Mouse (Mus musculus): Measurements from ENCODE around the gene Unc50. TPM values are rescaled to one million over a fixed set of nuclear protein-coding genes. Genes with fewer than 3 reads are reported as not detected.

Unc50 gene
- polyA plus RNA-seq, 1 experiment = 22.8 TPM

- Histone ChIP-seq H3K4me1 (ENCODE audit: control insufficient read depth, insufficient read depth, low read length) (no peaks in the 10 kb centered on the region), H3K27ac (ENCODE audit: control insufficient read depth, insufficient read depth, low read depth, low read length, poor library complexity) (no peak overlapping the region), H3K4me3 (replicated peaks; ENCODE audit: control insufficient read depth, low read depth, low read length) (no peak overlapping the region)
- 73% methylated on average over 7 of the region's 7 CpGs for WGBS
- TF ChIP-seq CTCF (IDR thresholded peaks at IDR 0.05; ENCODE audit: control insufficient read depth, insufficient read depth, low read length) = no peak
- TF ChIP-seq POLR2A (IDR thresholded peaks at IDR 0.05; ENCODE audit: borderline replicate concordance, control insufficient read depth, low read depth, low read length) = no peak
These were observed 27.6 kb downstream of the Unc50 start for GRCm38 (mm10) chr1:37457546-37457945.

- TF ChIP-seq POLR2A (IDR thresholded peaks at IDR 0.05; ENCODE audit: borderline replicate concordance, control insufficient read depth, low read depth, low read length) = no peak
- no peak for TF ChIP-seq CTCF (IDR thresholded peaks at IDR 0.05; ENCODE audit: control insufficient read depth, insufficient read depth, low read length)
- peaks cover 1% of the 10 kb centered on the region for H3K4me1 ChIP-seq (ENCODE audit: control insufficient read depth, insufficient read depth, low read length)
- WGBS = 83% methylated on average over 10 of the region's 10 CpGs
These were observed 35.0 kb downstream of the Unc50 start for GRCm38 (mm10) chr1:37464878-37465452.

GRCm38 (mm10) chr1:37466322-37466995 lies 36.5 kb downstream of the Unc50 start:
- Histone ChIP-seq H3K4me3 (replicated peaks; ENCODE audit: control insufficient read depth, low read depth, low read length) (no peak overlapping the region), H3K27ac (ENCODE audit: control insufficient read depth, insufficient read depth, low read depth, low read length, poor library complexity) (no peak overlapping the region), H3K4me1 (ENCODE audit: control insufficient read depth, insufficient read depth, low read length) (peaks cover 3% of the 10 kb centered on the region)
- 53% methylated on average over 3 of the region's 3 CpGs for WGBS
- TF ChIP-seq POLR2A (IDR thresholded peaks at IDR 0.05; ENCODE audit: borderline replicate concordance, control insufficient read depth, low read depth, low read length) (no peak), CTCF (IDR thresholded peaks at IDR 0.05; ENCODE audit: control insufficient read depth, insufficient read depth, low read length) (no peak)

More at GRCm38 (mm10) chr1:37464878-37465452, 35.0 kb downstream of the Unc50 start:
- H3K27ac ChIP-seq (ENCODE audit: control insufficient read depth, insufficient read depth, low read depth, low read length, poor library complexity) = no peak overlapping the region
- no peak overlapping the region for H3K4me3 ChIP-seq (replicated peaks; ENCODE audit: control insufficient read depth, low read depth, low read length)

GRCm38 (mm10) chr1:37467806-37468205 lies 37.9 kb downstream of the Unc50 start:
- WGBS = 71% methylated on average over 4 of the region's 4 CpGs
- no peak for TF ChIP-seq CTCF (IDR thresholded peaks at IDR 0.05; ENCODE audit: control insufficient read depth, insufficient read depth, low read length)
- TF ChIP-seq POLR2A (IDR thresholded peaks at IDR 0.05; ENCODE audit: borderline replicate concordance, control insufficient read depth, low read depth, low read length) = no peak
- Histone ChIP-seq H3K4me1 (ENCODE audit: control insufficient read depth, insufficient read depth, low read length) (peaks cover 8% of the 10 kb centered on the region), H3K4me3 (replicated peaks; ENCODE audit: control insufficient read depth, low read depth, low read length) (no peak overlapping the region), H3K27ac (ENCODE audit: control insufficient read depth, insufficient read depth, low read depth, low read length, poor library complexity) (no peak overlapping the region)

- TF ChIP-seq POLR2A (IDR thresholded peaks at IDR 0.05; ENCODE audit: borderline replicate concordance, control insufficient read depth, low read depth, low read length) (no peak), CTCF (IDR thresholded peaks at IDR 0.05; ENCODE audit: control insufficient read depth, insufficient read depth, low read length) (no peak)
- Histone ChIP-seq H3K4me1 (ENCODE audit: control insufficient read depth, insufficient read depth, low read length) (peaks cover 9% of the 10 kb centered on the region), H3K4me3 (replicated peaks; ENCODE audit: control insufficient read depth, low read depth, low read length) (no peak overlapping the region), H3K27ac (ENCODE audit: control insufficient read depth, insufficient read depth, low read depth, low read length, poor library complexity) (no peak overlapping the region)
- whole genome bisulfite sequencing = 87% methylated on average over 5 of the region's 5 CpGs
These were observed 39.1 kb downstream of the Unc50 start for GRCm38 (mm10) chr1:37469007-37469406.

GRCm38 (mm10) chr1:37471179-37472148 lies 41.5 kb downstream of the Unc50 start:
- Histone ChIP-seq H3K27ac (ENCODE audit: control insufficient read depth, insufficient read depth, low read depth, low read length, poor library complexity) (peak overlapping the region; percentile 32), H3K4me1 (ENCODE audit: control insufficient read depth, insufficient read depth, low read length) (peaks cover 11% of the 10 kb centered on the region), H3K4me3 (replicated peaks; ENCODE audit: control insufficient read depth, low read depth, low read length) (no peak overlapping the region)
- TF ChIP-seq POLR2A (IDR thresholded peaks at IDR 0.05; ENCODE audit: borderline replicate concordance, control insufficient read depth, low read depth, low read length) = no peak
- TF ChIP-seq CTCF (IDR thresholded peaks at IDR 0.05; ENCODE audit: control insufficient read depth, insufficient read depth, low read length) = no peak
- 71% methylated on average over 6 of the region's 6 CpGs for WGBS

- Histone ChIP-seq H3K4me1 (ENCODE audit: control insufficient read depth, insufficient read depth, low read length) (peaks cover 12% of the 10 kb centered on the region), H3K4me3 (replicated peaks; ENCODE audit: control insufficient read depth, low read depth, low read length) (no peak overlapping the region), H3K27ac (ENCODE audit: control insufficient read depth, insufficient read depth, low read depth, low read length, poor library complexity) (no peak overlapping the region)
- 29% methylated on average over 10 of the region's 10 CpGs for WGBS
- no peak for TF ChIP-seq CTCF (IDR thresholded peaks at IDR 0.05; ENCODE audit: control insufficient read depth, insufficient read depth, low read length)
- no peak for TF ChIP-seq POLR2A (IDR thresholded peaks at IDR 0.05; ENCODE audit: borderline replicate concordance, control insufficient read depth, low read depth, low read length)
These were observed 43.3 kb downstream of the Unc50 start for GRCm38 (mm10) chr1:37473251-37473650.

GRCm38 (mm10) chr1:37474046-37474445 lies 44.1 kb downstream of the Unc50 start:
- Histone ChIP-seq H3K4me1 (ENCODE audit: control insufficient read depth, insufficient read depth, low read length) (peaks cover 12% of the 10 kb centered on the region), H3K4me3 (replicated peaks; ENCODE audit: control insufficient read depth, low read depth, low read length) (no peak overlapping the region), H3K27ac (ENCODE audit: control insufficient read depth, insufficient read depth, low read depth, low read length, poor library complexity) (peak overlapping the region; percentile 59; the same call in 1 of the 2 replicates)
- WGBS = 13% methylated on average over 8 of the region's 8 CpGs
- TF ChIP-seq POLR2A (IDR thresholded peaks at IDR 0.05; ENCODE audit: borderline replicate concordance, control insufficient read depth, low read depth, low read length) = no peak
- no peak for TF ChIP-seq CTCF (IDR thresholded peaks at IDR 0.05; ENCODE audit: control insufficient read depth, insufficient read depth, low read length)

Data from bone marrow, adult 2 months (tissue).